Mouse (Mus musculus) neural tube, embryonic 11.5 days (tissue): ENCODE data around the gene Krtap17-1. TPM values are rescaled to one million over a fixed set of nuclear protein-coding genes. Genes with fewer than 3 reads are reported as not detected.

ENCODE experiments used
- polyA plus RNA-seq: library from polyadenylated mRNA; unstranded; fragments of >200 nt; fragmentation: Nextera tagmentation; extraction: Ambion mirVana; gene quantifications from 2 replicates; pipeline ENCODE4 v1.2.1, GENCODE M21; 2014

Gene Krtap17-1
- polyA plus RNA-seq, 1 experiment from 2014 or later = not detected

Other genes with a start within 250 kb of the Krtap17-1 start
- not detected in 2 replicates for gene Gm11595, start 221.1 kb downstream of the Krtap17-1 start, polyA plus RNA-seq
- gene Krtap4-8, start 213.3 kb downstream of the Krtap17-1 start, polyA plus RNA-seq = not detected in 2 replicates
- not detected in 2 replicates for gene Krtap4-9, start 208.8 kb downstream of the Krtap17-1 start, polyA plus RNA-seq
- gene Gm11596, start 200.5 kb downstream of the Krtap17-1 start, polyA plus RNA-seq = not detected in 2 replicates
- not detected in 2 replicates for gene Gm11569, start 195.1 kb downstream of the Krtap17-1 start, polyA plus RNA-seq
- not detected in 2 replicates for gene Gm11554, start 189.5 kb downstream of the Krtap17-1 start, polyA plus RNA-seq
- not detected in 2 replicates for gene Krtap4-13, start 184.1 kb downstream of the Krtap17-1 start, polyA plus RNA-seq
- not detected in 2 replicates for gene Gm11564, start 178.3 kb downstream of the Krtap17-1 start, polyA plus RNA-seq
- gene 2300003K06Rik, start 155.9 kb downstream of the Krtap17-1 start, polyA plus RNA-seq = not detected in 2 replicates
- gene Krtap4-16, start 142.4 kb downstream of the Krtap17-1 start, polyA plus RNA-seq = not detected in 2 replicates
- not detected in 2 replicates for gene Gm11568, start 136.1 kb downstream of the Krtap17-1 start, polyA plus RNA-seq
- not detected in 2 replicates for gene Gm11559, start 129.5 kb downstream of the Krtap17-1 start, polyA plus RNA-seq
- gene Krtap9-1, start 120.6 kb downstream of the Krtap17-1 start, polyA plus RNA-seq = not detected in 2 replicates
- 0.23 TPM in 1 of 2 replicates, not detected in the other for gene Gm11567, start 114.8 kb downstream of the Krtap17-1 start, polyA plus RNA-seq
- gene Krtap31-1, start 86.1 kb downstream of the Krtap17-1 start, polyA plus RNA-seq = not detected in 2 replicates
- not detected in 2 replicates for gene Gm11565, start 79.2 kb downstream of the Krtap17-1 start, polyA plus RNA-seq
- not detected in 2 replicates for gene Krtap31-2, start 57.7 kb downstream of the Krtap17-1 start, polyA plus RNA-seq
- not detected in 2 replicates for gene Krtap9-5, start 45.5 kb downstream of the Krtap17-1 start, polyA plus RNA-seq
- gene Krtap29-1, start 14.9 kb downstream of the Krtap17-1 start, polyA plus RNA-seq = not detected in 2 replicates
- 0.20 TPM in 1 of 2 replicates, not detected in the other for gene Krtap16-1, start 7.4 kb downstream of the Krtap17-1 start, polyA plus RNA-seq
- not detected in 2 replicates for gene Krt33a, start 22.2 kb upstream of the Krtap17-1 start, polyA plus RNA-seq
- not detected in 2 replicates for gene Krt33b, start 35.9 kb upstream of the Krtap17-1 start, polyA plus RNA-seq
- not detected in 2 replicates for gene Krt34, start 47.6 kb upstream of the Krtap17-1 start, polyA plus RNA-seq
- not detected in 2 replicates for gene Krt31, start 56.6 kb upstream of the Krtap17-1 start, polyA plus RNA-seq
- gene Krt32, start 94.2 kb upstream of the Krtap17-1 start, polyA plus RNA-seq = not detected in 2 replicates
- gene Krt35, start 102.2 kb upstream of the Krtap17-1 start, polyA plus RNA-seq = not detected in 2 replicates
- gene Krt36, start 111.6 kb upstream of the Krtap17-1 start, polyA plus RNA-seq = not detected in 2 replicates
- 0.19 TPM in 1 of 2 replicates, not detected in the other for gene Krt13, start 127.6 kb upstream of the Krtap17-1 start, polyA plus RNA-seq
- gene Krt15, start 141.9 kb upstream of the Krtap17-1 start, polyA plus RNA-seq = 2.7 and 3.3 TPM in 2 replicates
- 6.4 and 6.6 TPM in 2 replicates for gene Krt19, start 154.7 kb upstream of the Krtap17-1 start, polyA plus RNA-seq
- not detected in 2 replicates for gene Krt9, start 199.3 kb upstream of the Krtap17-1 start, polyA plus RNA-seq
- gene Krt14, start 213.6 kb upstream of the Krtap17-1 start, polyA plus RNA-seq = 7.7 and 7.9 TPM in 2 replicates